Mouse (Mus musculus): ENCODE data around the gene Fign.

DNA sequence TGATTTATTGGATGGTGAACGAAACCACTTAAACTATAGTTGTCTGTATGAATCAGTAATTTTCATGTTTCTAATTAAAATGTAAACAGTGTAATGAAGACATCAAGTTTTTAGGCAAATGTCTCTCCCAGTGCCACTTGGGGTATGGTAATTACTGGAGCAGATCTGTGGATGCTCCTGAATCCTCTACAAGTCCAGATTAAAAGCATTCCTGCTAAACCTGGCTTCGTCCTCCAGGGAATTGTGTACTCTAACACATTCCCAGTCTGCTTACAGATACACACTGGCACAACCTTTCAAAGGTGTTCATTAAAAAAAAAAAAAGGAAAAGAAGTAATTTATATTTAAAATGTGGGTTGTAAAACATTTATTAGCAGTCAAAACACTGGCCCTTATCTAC is 20.0 kb downstream of the Fign start:
- no peak for TF ChIP-seq POLR2A (IDR thresholded peaks at IDR 0.05; ENCODE audit: borderline replicate concordance, extremely low read depth, insufficient read depth, insufficient read length, poor library complexity, severe bottlenecking)
- no peak for TF ChIP-seq CTCF (IDR thresholded peaks at IDR 0.05; ENCODE audit: borderline replicate concordance, extremely low read depth, insufficient read depth, insufficient read length)
